Comparison of ENCODE assay signal across 9 mouse cellular contexts in genomic region chr2:26497861-26498533, GRCm38 (mm10). TPM values are rescaled to one million over a fixed set of nuclear protein-coding genes. Genes with fewer than 3 reads are reported as not detected.
A peak's percentile ranks its signal among the peaks of the same experiment; 100 is the strongest.
DNase-seq lines count a peak whose midpoint lies in the region; ATAC-seq and TF ChIP-seq lines count a peak whose summit lies in the region.
"Had no signal": no experiment of that assay in that cellular context is flagged by ENCODE, and none has a peak within 500 bp of the region (broad histone marks: within the 10 kb centered on the region; RNA-seq: fewer than 3 reads in every experiment).

No protein-coding gene starts in this region.

- 0 out of 2 replicates have a peak overlapping the region, but pooled peaks have one; percentile 36 for H3K9ac ChIP-seq in hindbrain, embryonic 12.5 days
- no peak overlapping the region for H3K9ac ChIP-seq in stomach, postnatal 0 days (ENCODE audit: low read length)

- H3K4me3 ChIP-seq in testis, adult 2 months (ENCODE audit: control insufficient read depth, low read depth, low read length): no peak overlapping the region
- H3K4me3 ChIP-seq in hindbrain, embryonic 12.5 days: no peak overlapping the region
- no peak overlapping the region for H3K4me3 ChIP-seq in stomach, postnatal 0 days (ENCODE audit: low read depth, low read length)

- no peaks in the 10 kb centered on the region; the same call in 1 of the 2 replicates for H3K27me3 ChIP-seq in testis, adult 2 months (ENCODE audit: control insufficient read depth, insufficient read depth, low read length)
- H3K27me3 ChIP-seq in hindbrain, embryonic 12.5 days: no peaks in the 10 kb centered on the region
- H3K27me3 ChIP-seq in stomach, postnatal 0 days (ENCODE audit: control insufficient read depth, insufficient read depth, low read length): no peaks in the 10 kb centered on the region
- H3K27me3 ChIP-seq: Patski had no signal

- peak; percentile 23; the same call in 1 of the 2 replicates for TF ChIP-seq POLR2A in testis, adult 2 months (IDR thresholded peaks at IDR 0.05; ENCODE audit: control insufficient read depth, low read depth, low read length)

- H3K4me1 ChIP-seq in testis, adult 2 months (ENCODE audit: control insufficient read depth, insufficient read depth, low read length): peaks cover 9% of the 10 kb centered on the region
- peaks cover 98% of the 10 kb centered on the region for H3K4me1 ChIP-seq in hindbrain, embryonic 12.5 days
- H3K4me1 ChIP-seq in stomach, postnatal 0 days (replicated peaks; ENCODE audit: control insufficient read depth, insufficient read depth): peaks cover 26% of the 10 kb centered on the region

- no peak overlapping the region for H3K27ac ChIP-seq in testis, adult 2 months (ENCODE audit: control insufficient read depth, insufficient read depth, low read depth, low read length)
- peak overlapping the region; percentile 52 for H3K27ac ChIP-seq in hindbrain, embryonic 12.5 days
- H3K27ac ChIP-seq in stomach, postnatal 0 days (replicated peaks): peak overlapping the region; percentile 40

- TF ChIP-seq EP300 in stomach, postnatal 0 days (optimal IDR thresholded peaks at IDR 0.05): no peak

- H3K9me3 ChIP-seq in hindbrain, embryonic 12.5 days (replicated peaks): no peaks in the 10 kb centered on the region
- no peaks in the 10 kb centered on the region for H3K9me3 ChIP-seq in stomach, postnatal 0 days (ENCODE audit: control insufficient read depth, low read length)

- no peak for DNase-seq in testis, postnatal 14 days (ENCODE audit: low spot score)
- peak; percentile 65 to 79 for DNase-seq in lung, adult 18-20 months
- no peak for DNase-seq in stomach, postnatal 0 days (ENCODE audit: low spot score)
- DNase-seq in c-Kit-positive CD71-positive TER-119-positive erythroid progenitor cells, embryonic 14.5 days (ENCODE audit: low spot score): no peak
- DNase-seq in embryo, embryonic 10 days (ENCODE audit: low spot score): no peak
- DNase-seq in layer of hippocampus, adult 18-20 months (ENCODE audit: low spot score in 2 of 2): no peak

- ATAC-seq in hindbrain, embryonic 12.5 days (ENCODE audit: low FRiP score): no peak
- ATAC-seq in stomach, postnatal 0 days (ENCODE audit: low FRiP score, low TSS enrichment): no peak
- ATAC-seq: Patski had no signal

- no peak for TF ChIP-seq CTCF in testis, adult 2 months (IDR thresholded peaks at IDR 0.05; ENCODE audit: control insufficient read depth, insufficient read depth, insufficient replicate concordance, low read depth, low read length)
- no peak for TF ChIP-seq CTCF in stomach, postnatal 0 days (IDR thresholded peaks at IDR 0.05; ENCODE audit: low read depth)

- no peaks in the 10 kb centered on the region for H3K36me3 ChIP-seq in testis, adult 2 months (ENCODE audit: control insufficient read depth, insufficient read depth, low read length)
- no peaks in the 10 kb centered on the region for H3K36me3 ChIP-seq in hindbrain, embryonic 12.5 days
- no peaks in the 10 kb centered on the region; the same call in 1 of the 2 replicates for H3K36me3 ChIP-seq in stomach, postnatal 0 days (ENCODE audit: control insufficient read depth, insufficient read depth, low read length)

- WGBS in hindbrain, embryonic 12.5 days: 66% methylated on average over 11 of the region's 11 CpGs
- 55% methylated on average over 11 of the region's 11 CpGs for WGBS in stomach, postnatal 0 days

- H3K4me2 ChIP-seq in hindbrain, embryonic 12.5 days (replicated peaks): peak overlapping the region; percentile 71; the same call in 1 of the 2 replicates
- H3K4me2 ChIP-seq in stomach, postnatal 0 days (replicated peaks; ENCODE audit: low read depth): no peak overlapping the region

RNA-seq across cellular contexts. Expression of gene Notch1, which starts 18.5 kb away (rescaled TPM):
- polyA plus RNA-seq in testis, adult 2 months (2012; rRNA removed): 3.0 TPM in 2 replicates
- 38.0 and 41.0 TPM in 2 replicates for polyA plus RNA-seq in hindbrain, embryonic 12.5 days (2016; fragmentation: Nextera tagmentation; extraction: Ambion mirVana)
- polyA plus RNA-seq in stomach, postnatal 0 days (2015; fragmentation: Nextera tagmentation; extraction: Ambion mirVana): 4.8 and 5.6 TPM in 2 replicates
- total RNA-seq in layer of hippocampus, adult 18-20 months (2021): 10 to 100 TPM; 26.4 to 26.9 TPM

RNA-seq across cellular contexts. Expression of gene Sec16a, which starts 53.0 kb away (rescaled TPM):
- polyA plus RNA-seq in testis, adult 2 months (2012; rRNA removed): 58.1 and 58.6 TPM in 2 replicates
- 32.3 and 35.3 TPM in 2 replicates for polyA plus RNA-seq in hindbrain, embryonic 12.5 days (2016; fragmentation: Nextera tagmentation; extraction: Ambion mirVana)
- polyA plus RNA-seq in stomach, postnatal 0 days (2015; fragmentation: Nextera tagmentation; extraction: Ambion mirVana): 10.6 and 11.7 TPM in 2 replicates
- 10 to 100 TPM; 50.3 to 50.4 TPM for total RNA-seq in layer of hippocampus, adult 18-20 months (2021)

Comparison
In these comparisons a context has a peak if more than half of its experiments do, and no peak if none do; other contexts are left out.
1. DNase-seq: peak in lung, adult 18-20 months (2 of 2); none in testis, postnatal 14 days (single experiment), stomach, postnatal 0 days (single experiment), c-Kit-positive CD71-positive TER-119-positive erythroid progenitor cells, embryonic 14.5 days (single experiment), embryo, embryonic 10 days (single experiment) and layer of hippocampus, adult 18-20 months (0 of 2).